Mouse (Mus musculus) splenic B cell, adult 2 months (primary cell): ENCODE measurements around the gene Trappc3.

Experiments used
- DNase-seq: peaks from one replicate; pipeline ENCODE4 v3.0.0-alpha.2; 2011; ENCODE audit warnings: low read depth, low spot score
- H3K27me3 ChIP-seq: 2 replicates; pipeline ENCODE4 v1.6.1; 2012; ENCODE audit warnings: mild to moderate bottlenecking, low read length, moderate library complexity, mixed read lengths; ENCODE audit not compliant: control insufficient read depth, poor library complexity, insufficient read depth, severe bottlenecking
- H3K36me3 ChIP-seq: 2 replicates; pipeline ENCODE4 v1.6.1; 2012; ENCODE audit warnings: mild to moderate bottlenecking, low read length, moderate library complexity, mixed read lengths; ENCODE audit not compliant: control insufficient read depth, poor library complexity, insufficient read depth, severe bottlenecking

The Trappc3 gene

GRCm38 (mm10) chr4:126256967-126257881 lies 4.9 kb upstream of the Trappc3 start:
- no peak for DNase-seq
- H3K27me3 ChIP-seq, result no peaks in the 10 kb centered on the region

GRCm38 (mm10) chr4:126259063-126259462 lies 3.1 kb upstream of the Trappc3 start:
- Histone ChIP-seq H3K27me3 (no peaks in the 10 kb centered on the region), H3K36me3 (no peaks in the 10 kb centered on the region)
- DNase-seq, result peak; percentile 26

More at GRCm38 (mm10) chr4:126256967-126257881, 4.9 kb upstream of the Trappc3 start:
- no peaks in the 10 kb centered on the region for H3K36me3 ChIP-seq

GRCm38 (mm10) chr4:126259523-126260160 lies 2.5 kb upstream of the Trappc3 start:
- Histone ChIP-seq H3K36me3 (no peaks in the 10 kb centered on the region), H3K27me3 (no peaks in the 10 kb centered on the region)
- peak; percentile 78 for DNase-seq

GRCm38 (mm10) chr4:126260520-126261201 lies 1.5 kb upstream of the Trappc3 start:
- H3K36me3 ChIP-seq, result no peaks in the 10 kb centered on the region
- H3K27me3 ChIP-seq, result no peaks in the 10 kb centered on the region
- peak; percentile 48 for DNase-seq

GRCm38 (mm10) chr4:126261266-126261665 lies 859 bp upstream of the Trappc3 start:
- Histone ChIP-seq H3K36me3 (no peaks in the 10 kb centered on the region), H3K27me3 (no peaks in the 10 kb centered on the region)
- no peak for DNase-seq

- no peak for DNase-seq
- no peaks in the 10 kb centered on the region for H3K36me3 ChIP-seq
- no peaks in the 10 kb centered on the region for H3K27me3 ChIP-seq
These were observed 450 bp upstream of the Trappc3 start for GRCm38 (mm10) chr4:126261675-126262074.

- DNase-seq, result no peak
- peaks cover 4% of the 10 kb centered on the region for H3K36me3 ChIP-seq
These were observed 7.2 kb downstream of the Trappc3 start for GRCm38 (mm10) chr4:126269292-126269691.

GRCm38 (mm10) chr4:126273753-126274152 lies 11.6 kb downstream of the Trappc3 start:
- H3K27me3 ChIP-seq, result no peaks in the 10 kb centered on the region
- no peak for DNase-seq
- peaks cover 4% of the 10 kb centered on the region for H3K36me3 ChIP-seq

More at GRCm38 (mm10) chr4:126269292-126269691, 7.2 kb downstream of the Trappc3 start:
- H3K27me3 ChIP-seq, result no peaks in the 10 kb centered on the region

GRCm38 (mm10) chr4:126275081-126275480 lies 13.0 kb downstream of the Trappc3 start:
- H3K27me3 ChIP-seq, result no peaks in the 10 kb centered on the region
- peaks cover 4% of the 10 kb centered on the region for H3K36me3 ChIP-seq
- DNase-seq, result no peak

GRCm38 (mm10) chr4:126275681-126276131 lies 13.6 kb downstream of the Trappc3 start:
- no peaks in the 10 kb centered on the region for H3K27me3 ChIP-seq
- peaks cover 4% of the 10 kb centered on the region for H3K36me3 ChIP-seq
- DNase-seq, result no peak

- peaks cover 4% of the 10 kb centered on the region; the same call in 1 of the 2 replicates for H3K36me3 ChIP-seq
- peak; percentile 63 for DNase-seq
- no peaks in the 10 kb centered on the region for H3K27me3 ChIP-seq
These were observed 15.9 kb downstream of the Trappc3 start for GRCm38 (mm10) chr4:126277906-126278564.

GRCm38 (mm10) chr4:126278565-126278915 lies 16.4 kb downstream of the Trappc3 start:
- DNase-seq, result no peak
- Histone ChIP-seq H3K36me3 (peaks cover 4% of the 10 kb centered on the region; the same call in 1 of the 2 replicates), H3K27me3 (no peaks in the 10 kb centered on the region)

GRCm38 (mm10) chr4:126278961-126279360 lies 16.8 kb downstream of the Trappc3 start:
- 0 out of 2 replicates have a peak, but pooled peaks cover under 1% of the 10 kb centered on the region for H3K27me3 ChIP-seq
- 0 out of 2 replicates have a peak, but pooled peaks cover 2% of the 10 kb centered on the region for H3K36me3 ChIP-seq
- DNase-seq, result no peak

- no peaks in the 10 kb centered on the region for H3K36me3 ChIP-seq
- H3K27me3 ChIP-seq, result 0 out of 2 replicates have a peak, but pooled peaks cover 2% of the 10 kb centered on the region
- DNase-seq, result no peak
These were observed 19.6 kb downstream of the Trappc3 start for GRCm38 (mm10) chr4:126281706-126282105.
